Mouse (Mus musculus) limb, embryonic 11.5 days (tissue): Measurements from ENCODE around the gene Hcn1. TPM values are rescaled to one million over a fixed set of nuclear protein-coding genes. Genes with fewer than 3 reads are reported as not detected.
A peak's percentile ranks its signal among the peaks of the same experiment; 100 is the strongest.

Experiments used
- ATAC-seq: fragments of 200-750 bp; cut with Nextera tagmentation; 2 replicates; pipeline ENCODE4 v1.8.0; 2017; ENCODE audit warnings: low read depth; ENCODE audit not compliant: insufficient number of reproducible peaks, low FRiP score, low TSS enrichment
- DNase-seq: peaks from one replicate; pipeline ENCODE4 v3.0.0-alpha.2; 2015; ENCODE audit warnings: low spot score
- H3K27ac ChIP-seq: fragments of 300-500 bp; sonication (generic); replicated peaks from 2 replicates; pipeline ENCODE4 v1.5.1; 2014; ENCODE audit warnings: low read depth, mild to moderate bottlenecking, low read length
- H3K27me3 ChIP-seq: fragments of 300-500 bp; sonication (generic); 2 replicates; pipeline ENCODE4 v1.6.1; 2014; ENCODE audit warnings: mild to moderate bottlenecking, low read length, mixed read lengths; ENCODE audit not compliant: control insufficient read depth, insufficient read depth
- H3K36me3 ChIP-seq: fragments of 300-500 bp; sonication (generic); 2 replicates; pipeline ENCODE4 v1.6.1; 2014; ENCODE audit warnings: mild to moderate bottlenecking, low read length, moderate library complexity, mixed read lengths; ENCODE audit not compliant: control insufficient read depth, insufficient read depth
- H3K4me1 ChIP-seq: fragments of 300-500 bp; sonication (generic); 2 replicates; pipeline ENCODE4 v1.6.1; 2014; ENCODE audit warnings: low read length, mixed read lengths; ENCODE audit not compliant: control insufficient read depth, insufficient read depth
- H3K4me2 ChIP-seq: fragments of 300-500 bp; sonication (generic); 2 replicates; pipeline ENCODE4 v1.6.1; 2014; ENCODE audit warnings: low read depth, mild to moderate bottlenecking, moderate library complexity; ENCODE audit not compliant: severe bottlenecking
- H3K4me3 ChIP-seq: fragments of 300-500 bp; sonication (generic); 2 replicates; pipeline ENCODE4 v1.5.1; 2014; ENCODE audit warnings: low read depth, low read length
- H3K9ac ChIP-seq: fragments of 300-500 bp; sonication (generic); 2 replicates; pipeline ENCODE4 v1.6.1; 2014; ENCODE audit warnings: mild to moderate bottlenecking, low read length
- H3K9me3 ChIP-seq: fragments of 300-500 bp; sonication (generic); 2 replicates; pipeline ENCODE4 v1.6.1; 2016; ENCODE audit warnings: low read length; ENCODE audit not compliant: control insufficient read depth
- WGBS: fragments of 180-500 bp; shearing (Covaris S2); extraction: QIAGEN DNeasy Blood & Tissue Kit; methylation state at CpG from one replicate; pipeline ENCODE4 v1.1.7; 2014; 5-methylcytosine and 5-hydroxymethylcytosine counted together
- polyA plus RNA-seq: library from polyadenylated mRNA; unstranded; fragments of >200 nt; fragmentation: Nextera tagmentation; extraction: Ambion mirVana; gene quantifications from 2 replicates; pipeline ENCODE4 v1.2.1, GENCODE M21; 2014

The Hcn1 gene
- polyA plus RNA-seq, 1 experiment from 2014 or later: 0.05 TPM

DNA sequence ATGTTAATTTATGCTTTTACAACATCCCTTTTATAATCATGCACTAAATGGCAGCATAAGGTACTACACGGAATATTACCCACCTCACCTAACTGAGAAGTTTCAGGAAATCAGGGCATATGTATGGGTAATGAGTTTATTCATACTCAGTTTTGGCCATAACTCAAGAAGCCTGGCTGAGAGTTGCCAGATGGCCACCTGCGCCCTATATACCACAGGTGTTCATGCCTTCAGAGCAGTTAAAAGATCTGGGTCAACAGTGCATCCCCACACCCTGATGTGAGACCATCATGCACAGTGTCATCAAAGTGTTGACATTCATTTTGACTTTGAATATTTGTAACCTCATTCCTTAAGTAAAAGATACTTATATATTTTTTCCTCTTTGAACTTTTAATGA lies 183.3 kb downstream of the Hcn1 start:
- H3K36me3 ChIP-seq: no peaks in the 10 kb centered on the region
- no peak overlapping the region for H3K9ac ChIP-seq
- H3K4me3 ChIP-seq: no peak overlapping the region
- no peaks in the 10 kb centered on the region for H3K27me3 ChIP-seq
- H3K4me2 ChIP-seq: no peak overlapping the region
- WGBS: 86% methylated on average over 2 of the region's 2 CpGs
- no peaks in the 10 kb centered on the region for H3K9me3 ChIP-seq
- DNase-seq (no peak), ATAC-seq (no peak)
- H3K27ac ChIP-seq: no peak overlapping the region
- no peaks in the 10 kb centered on the region for H3K4me1 ChIP-seq

DNA sequence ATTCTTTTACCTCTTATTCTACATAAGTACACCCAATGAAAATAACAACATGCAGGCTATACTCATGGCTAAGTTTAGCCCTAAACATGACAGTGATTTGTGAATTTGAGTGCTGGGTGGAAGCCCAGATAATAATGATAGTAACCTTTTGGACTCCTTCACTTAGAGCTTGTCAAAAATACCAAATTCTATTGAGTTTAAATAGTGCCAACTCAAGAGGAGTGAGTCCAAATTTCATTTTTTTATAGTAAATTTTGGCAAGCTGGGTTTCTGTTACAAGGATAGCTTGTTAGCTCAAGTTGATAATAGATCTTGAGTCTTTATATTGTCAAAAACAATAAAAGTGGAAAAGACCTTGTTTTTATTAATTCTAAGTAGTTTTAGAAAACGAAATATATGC lies 190.7 kb downstream of the Hcn1 start:
- ATAC-seq: no peak
- no peaks in the 10 kb centered on the region for H3K36me3 ChIP-seq
- H3K4me3 ChIP-seq: no peak overlapping the region
- no peak overlapping the region for H3K9ac ChIP-seq
- H3K4me1 ChIP-seq: no peaks in the 10 kb centered on the region
- H3K4me2 ChIP-seq: no peak overlapping the region
- no peaks in the 10 kb centered on the region for H3K27me3 ChIP-seq
- H3K9me3 ChIP-seq: no peaks in the 10 kb centered on the region
- DNase-seq: no peak
- H3K27ac ChIP-seq: no peak overlapping the region
- 58% methylated on average over 1 of the region's 1 CpGs for WGBS

DNA sequence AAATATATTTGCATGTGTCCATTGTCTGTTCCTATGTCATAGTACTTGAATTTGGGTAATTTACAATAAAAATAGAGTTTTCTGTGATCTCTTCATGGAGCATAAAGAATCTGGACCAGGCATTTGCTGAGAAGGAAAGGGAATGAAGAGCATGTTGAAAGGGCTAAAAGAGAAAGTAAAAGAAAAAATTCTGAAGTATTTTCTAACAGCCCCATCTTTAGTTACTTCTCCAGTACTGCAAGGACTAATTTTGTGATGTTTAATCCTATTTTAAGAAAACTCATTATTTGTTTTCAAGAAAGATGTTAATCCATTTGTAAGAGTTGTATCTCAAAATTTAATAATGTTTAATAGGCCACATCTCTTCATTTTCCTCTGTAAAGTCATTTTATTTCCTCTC lies 198.9 kb downstream of the Hcn1 start:
- H3K4me1 ChIP-seq: no peaks in the 10 kb centered on the region
- H3K36me3 ChIP-seq: no peaks in the 10 kb centered on the region
- H3K9me3 ChIP-seq: no peaks in the 10 kb centered on the region
- H3K4me2 ChIP-seq: no peak overlapping the region
- H3K9ac ChIP-seq: no peak overlapping the region
- H3K27me3 ChIP-seq: no peaks in the 10 kb centered on the region
- DNase-seq (no peak), ATAC-seq (no peak)
- H3K27ac ChIP-seq: no peak overlapping the region
- H3K4me3 ChIP-seq: no peak overlapping the region

DNA sequence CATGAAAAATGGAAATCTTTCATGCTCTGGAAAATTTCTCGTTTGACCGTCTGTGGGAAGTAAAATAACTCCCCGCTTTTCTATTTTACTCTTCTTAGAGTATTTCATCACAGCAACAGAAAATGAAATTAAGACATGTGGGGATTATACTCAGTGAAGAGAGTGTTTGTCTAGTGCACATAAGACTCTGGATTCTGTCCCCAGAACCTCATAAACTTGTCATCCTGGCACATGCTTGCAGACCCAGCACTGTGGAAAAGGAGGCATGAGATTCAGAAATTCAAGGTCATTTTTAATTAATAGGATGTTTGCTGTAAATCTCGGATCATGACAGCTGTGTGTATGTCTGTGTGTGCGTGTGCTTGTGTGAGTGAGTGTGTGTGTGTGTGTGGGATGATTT lies 225.5 kb downstream of the Hcn1 start:
- no peaks in the 10 kb centered on the region for H3K4me1 ChIP-seq
- H3K36me3 ChIP-seq: no peaks in the 10 kb centered on the region
- 67% methylated on average over 5 of the region's 5 CpGs for WGBS
- H3K27me3 ChIP-seq: no peaks in the 10 kb centered on the region
- H3K9me3 ChIP-seq: no peaks in the 10 kb centered on the region
- H3K4me3 ChIP-seq: no peak overlapping the region
- H3K4me2 ChIP-seq: no peak overlapping the region
- DNase-seq: peak; percentile 25
- no peak overlapping the region for H3K9ac ChIP-seq
- peak; percentile 72 for ATAC-seq
- no peak overlapping the region for H3K27ac ChIP-seq

DNA sequence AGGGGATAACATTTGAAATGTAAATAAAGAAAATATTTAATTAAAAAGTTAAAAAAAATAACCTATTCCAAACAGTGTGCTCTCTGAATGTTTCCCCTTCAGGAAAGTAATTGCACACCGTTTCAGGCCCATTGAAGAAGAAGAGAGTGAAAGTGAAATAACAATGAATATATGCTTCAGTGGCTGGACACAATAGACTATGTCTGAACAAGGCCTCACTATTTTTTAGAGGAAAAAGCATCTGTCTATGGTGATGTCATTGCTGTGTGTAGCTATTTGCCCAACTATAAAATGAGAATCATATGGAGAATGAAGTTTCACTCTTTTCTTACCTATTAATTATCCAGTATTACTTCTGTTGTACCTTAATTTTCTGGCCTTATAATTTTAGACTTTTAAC lies 234.5 kb downstream of the Hcn1 start:
- no peaks in the 10 kb centered on the region for H3K4me1 ChIP-seq
- H3K9me3 ChIP-seq: no peaks in the 10 kb centered on the region
- no peak overlapping the region for H3K27ac ChIP-seq
- ATAC-seq (no peak), DNase-seq (no peak)
- H3K27me3 ChIP-seq: no peaks in the 10 kb centered on the region
- WGBS: 77% methylated on average over 1 of the region's 1 CpGs
- H3K9ac ChIP-seq: no peak overlapping the region
- no peak overlapping the region for H3K4me2 ChIP-seq
- H3K4me3 ChIP-seq: no peak overlapping the region
- no peaks in the 10 kb centered on the region for H3K36me3 ChIP-seq

DNA sequence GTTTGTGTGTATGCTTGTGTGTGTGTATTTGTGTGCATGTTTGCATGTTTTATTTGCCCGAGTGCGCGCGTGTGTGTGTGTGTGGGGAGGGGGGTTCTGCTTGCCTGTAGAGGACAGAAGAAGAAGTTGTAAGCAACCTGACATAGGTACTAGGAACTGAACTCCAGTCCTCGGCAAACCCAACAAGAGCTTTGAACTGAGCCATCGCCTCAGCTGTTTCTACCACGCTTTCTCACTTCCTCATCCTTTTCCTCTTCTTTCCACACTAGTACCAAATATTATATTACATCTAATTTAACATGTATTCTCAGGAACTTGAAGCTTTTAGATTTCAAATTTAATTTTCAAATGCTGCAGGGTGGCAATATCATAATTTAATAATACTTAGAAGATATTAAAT lies 236.1 kb downstream of the Hcn1 start:
- Histone ChIP-seq H3K27ac (no peak overlapping the region), H3K4me3 (no peak overlapping the region), H3K36me3 (no peaks in the 10 kb centered on the region), H3K27me3 (no peaks in the 10 kb centered on the region), H3K4me1 (no peaks in the 10 kb centered on the region), H3K9ac (no peak overlapping the region), H3K9me3 (no peaks in the 10 kb centered on the region), H3K4me2 (no peak overlapping the region)
- no peak for ATAC-seq
- WGBS: 91% methylated on average over 7 of the region's 7 CpGs
- DNase-seq: no peak

DNA sequence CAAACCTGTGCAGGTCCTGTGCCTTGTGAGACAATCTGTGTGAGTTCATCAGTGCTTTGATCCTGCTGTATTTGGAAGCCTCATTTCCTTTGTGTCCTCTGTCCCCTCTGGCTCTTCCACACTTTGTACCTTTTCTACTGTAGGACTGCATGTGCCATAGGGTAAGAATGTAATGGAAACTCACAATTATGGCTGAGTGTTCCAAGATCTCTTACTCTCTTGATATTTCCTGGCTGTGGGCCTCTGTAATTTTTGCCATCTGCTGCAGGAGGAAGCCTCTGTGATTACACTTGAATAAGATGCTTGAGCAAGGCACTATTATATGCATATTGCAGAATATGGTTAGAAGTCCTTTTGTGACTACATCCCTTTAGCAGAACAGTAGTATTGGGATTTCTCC lies 240.2 kb downstream of the Hcn1 start:
- ATAC-seq: no peak
- H3K27ac ChIP-seq: no peak overlapping the region
- no peaks in the 10 kb centered on the region for H3K27me3 ChIP-seq
- H3K4me2 ChIP-seq: no peak overlapping the region
- no peak overlapping the region for H3K4me3 ChIP-seq
- H3K4me1 ChIP-seq: no peaks in the 10 kb centered on the region
- DNase-seq: no peak
- no peaks in the 10 kb centered on the region for H3K36me3 ChIP-seq
- no peaks in the 10 kb centered on the region for H3K9me3 ChIP-seq
- H3K9ac ChIP-seq: no peak overlapping the region

DNA sequence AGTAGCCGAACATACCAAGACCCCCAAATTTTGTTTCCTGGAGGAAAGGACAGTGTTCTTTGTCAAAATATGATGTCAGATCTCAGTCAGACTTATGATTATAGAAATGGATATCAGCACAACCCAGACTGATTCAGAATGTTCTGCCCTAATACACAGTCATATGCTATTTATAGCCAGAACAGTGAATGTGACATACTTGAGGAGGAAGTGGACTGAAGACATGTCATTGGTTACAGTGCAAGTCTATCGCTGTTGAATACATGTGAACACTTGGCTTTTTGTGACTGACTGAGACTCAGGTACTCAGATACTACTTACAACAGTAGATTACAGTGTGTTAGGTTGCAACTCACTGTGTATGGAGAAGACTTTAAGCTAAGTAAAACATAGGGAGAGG lies 245.2 kb downstream of the Hcn1 start:
- DNase-seq (no peak), ATAC-seq (no peak)
- Histone ChIP-seq H3K4me3 (no peak overlapping the region), H3K27me3 (no peaks in the 10 kb centered on the region), H3K9ac (no peak overlapping the region), H3K4me1 (no peaks in the 10 kb centered on the region), H3K9me3 (no peaks in the 10 kb centered on the region), H3K27ac (no peak overlapping the region), H3K4me2 (no peak overlapping the region), H3K36me3 (no peaks in the 10 kb centered on the region)
- 90% methylated on average over 2 of the region's 2 CpGs for WGBS

DNA sequence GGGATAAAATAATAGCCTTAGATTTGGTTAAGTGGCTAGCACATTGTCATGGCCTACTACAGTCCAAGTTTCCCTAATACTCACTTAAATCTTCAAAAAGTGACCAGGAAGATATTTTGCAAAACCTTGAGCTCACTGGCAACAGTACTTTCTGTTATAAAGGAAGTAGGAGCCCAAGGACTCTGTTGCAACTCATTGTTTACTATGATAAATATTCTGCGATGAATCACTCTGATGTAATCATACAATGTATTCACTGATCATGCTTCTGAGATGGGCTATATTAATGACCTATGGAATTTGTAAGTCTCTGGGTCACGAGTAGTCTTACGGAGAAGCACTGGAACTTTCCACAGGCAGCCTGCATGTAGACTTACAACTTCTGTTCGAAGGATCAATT lies 246.6 kb downstream of the Hcn1 start:
- no peaks in the 10 kb centered on the region for H3K9me3 ChIP-seq
- no peaks in the 10 kb centered on the region for H3K36me3 ChIP-seq
- no peak for DNase-seq
- ATAC-seq: no peak
- H3K4me3 ChIP-seq: no peak overlapping the region
- no peaks in the 10 kb centered on the region for H3K4me1 ChIP-seq
- H3K27me3 ChIP-seq: no peaks in the 10 kb centered on the region
- 93% methylated on average over 4 of the region's 4 CpGs for WGBS
- no peak overlapping the region for H3K4me2 ChIP-seq
- no peak overlapping the region for H3K9ac ChIP-seq
- no peak overlapping the region for H3K27ac ChIP-seq
